Mouse (Mus musculus) ES-Bruce4 (cell line): ENCODE data around the gene Pyroxd1. TPM values are rescaled to one million over a fixed set of nuclear protein-coding genes. Genes with fewer than 3 reads are reported as not detected.
A peak's percentile ranks its signal among the peaks of the same experiment; 100 is the strongest.

Experiments
- H3K27ac ChIP-seq: 2 replicates; pipeline ENCODE4 v1.5.1; 2012; ENCODE audit warnings: low read length, inconsistent platforms; ENCODE audit not compliant: insufficient read depth
- H3K27me3 ChIP-seq: 2 replicates; pipeline ENCODE4 v1.6.1; 2012; ENCODE audit warnings: mild to moderate bottlenecking, low read length, inconsistent platforms; ENCODE audit not compliant: control insufficient read depth, poor library complexity, insufficient read depth, severe bottlenecking
- H3K36me3 ChIP-seq: 2 replicates; pipeline ENCODE4 v1.6.1; 2012; ENCODE audit warnings: inconsistent platforms, mild to moderate bottlenecking, low read length, moderate library complexity; ENCODE audit not compliant: control insufficient read depth, poor library complexity, insufficient read depth, severe bottlenecking
- H3K4me1 ChIP-seq: one replicate; pipeline ENCODE4 v1.8.1; 2011; ENCODE audit warnings: low read length; ENCODE audit not compliant: control insufficient read depth, insufficient read depth
- H3K4me3 ChIP-seq: 2 replicates; pipeline ENCODE4 v1.5.1; 2011; ENCODE audit warnings: low read depth, mild to moderate bottlenecking, low read length
- H3K9ac ChIP-seq: 2 replicates; pipeline ENCODE4 v1.6.1; 2012; ENCODE audit warnings: low read depth, mild to moderate bottlenecking, inconsistent platforms; ENCODE audit not compliant: poor library complexity, severe bottlenecking
- H3K9me3 ChIP-seq: replicated peaks from 2 replicates; pipeline ENCODE4 v1.6.1; 2012; ENCODE audit warnings: mild to moderate bottlenecking, low read length, inconsistent platforms; ENCODE audit not compliant: control insufficient read depth, poor library complexity, insufficient read depth, severe bottlenecking
- CTCF ChIP-seq: IDR thresholded peaks from one replicate; pipeline ENCODE4 v1.8.1; 2011; ENCODE audit warnings: low read depth, low read length
- EP300 ChIP-seq: IDR thresholded peaks from 2 replicates; pipeline ENCODE4 v1.6.1; 2011; ENCODE audit warnings: low read depth, low read length; ENCODE audit not compliant: insufficient read depth
- POLR2A ChIP-seq: IDR thresholded peaks from one replicate; pipeline ENCODE4 v1.8.1; 2011; ENCODE audit warnings: low read length; ENCODE audit not compliant: insufficient read depth
- polyA plus RNA-seq: library from polyadenylated mRNA; stranded (reverse); fragments of >200 nt; gene quantifications from 2 replicates; pipeline ENCODE4 v1.2.4, GENCODE M21; 2011; ENCODE audit warnings: low read depth; ENCODE audit not compliant: missing spikeins, insufficient read depth, insufficient read length

Gene Pyroxd1
- polyA plus RNA-seq: 9.9 and 11.0 TPM in 2 replicates

DNA sequence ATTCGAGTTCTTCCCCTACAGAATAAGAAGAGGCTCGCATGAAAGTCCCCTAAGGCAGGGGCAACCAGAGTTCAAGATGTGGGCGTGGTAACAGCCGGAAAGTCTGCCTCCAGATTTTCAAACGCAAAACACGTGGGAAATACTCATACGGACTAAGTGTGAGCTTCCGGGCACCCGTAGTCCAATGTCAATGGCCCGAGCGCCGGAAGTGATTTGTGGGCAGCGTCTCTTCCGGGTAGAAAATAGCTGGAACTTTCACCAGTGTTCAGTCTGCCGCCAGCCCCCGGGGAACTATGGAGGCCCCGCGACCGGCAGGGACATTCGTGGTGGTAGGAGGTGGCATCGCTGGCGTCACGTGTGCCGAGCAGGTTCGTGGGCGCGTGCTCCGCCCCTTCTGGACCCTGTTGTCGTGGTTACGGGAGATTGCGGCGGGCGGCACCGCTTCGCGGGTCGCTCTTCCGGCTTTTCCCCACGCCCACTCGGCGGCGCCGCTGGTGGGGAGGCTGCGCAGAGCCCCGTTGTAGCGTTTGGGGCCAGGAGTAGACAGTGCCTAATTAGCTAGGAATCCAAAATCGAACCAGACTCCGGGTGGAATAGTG lies at the start of gene Pyroxd1:
Gene Pyroxd1, plus strand, starts transcription at position 215 of the 599 bp plus-strand sequence.
- Histone ChIP-seq H3K36me3 (no peaks in the 10 kb centered on the region), H3K27me3 (no peaks in the 10 kb centered on the region), H3K4me1 (no peaks in the 10 kb centered on the region), H3K4me3 (peak within 1 kb of the TSS; percentile 82), H3K9ac (peak within 1 kb of the TSS; percentile 35), H3K9me3 (no peaks in the 10 kb centered on the region), H3K27ac (no peak within 1 kb of the TSS)
- TF ChIP-seq EP300 (no peak), CTCF (no peak), POLR2A (no peak)

DNA sequence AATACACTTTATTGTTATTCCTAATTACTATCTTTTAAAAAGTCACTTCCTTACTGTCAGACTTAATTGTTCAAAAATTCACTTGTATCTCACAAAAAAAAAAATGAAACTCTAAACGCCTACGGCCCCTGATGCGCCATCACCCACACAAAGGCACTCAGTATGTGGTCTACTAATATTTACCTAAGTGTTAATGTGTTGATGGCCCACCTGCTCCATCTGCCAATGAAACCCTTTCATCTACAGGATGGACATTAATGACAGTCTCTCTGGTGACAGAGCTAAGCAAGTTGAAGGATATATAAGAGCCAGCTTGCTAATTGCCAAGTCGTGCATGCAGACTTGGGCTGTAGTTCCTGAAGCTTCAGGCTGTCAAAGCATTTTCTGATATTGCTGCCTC lies 47.4 kb upstream of the Pyroxd1 start, which contains the start of gene Iapp:
Gene Iapp, plus strand, starts transcription at position 326 of the 400 bp plus-strand sequence.
- no peaks in the 10 kb centered on the region for H3K4me1 ChIP-seq
- no peak within 1 kb of the TSS for H3K9ac ChIP-seq
- no peak for TF ChIP-seq EP300
- TF ChIP-seq POLR2A: no peak
- TF ChIP-seq CTCF: no peak
- no peaks in the 10 kb centered on the region for H3K27me3 ChIP-seq
- no peaks in the 10 kb centered on the region for H3K9me3 ChIP-seq
- H3K36me3 ChIP-seq: no peaks in the 10 kb centered on the region
- H3K27ac ChIP-seq: no peak within 1 kb of the TSS
- no peak within 1 kb of the TSS for H3K4me3 ChIP-seq

GRCm38 (mm10) chr6:142305076-142305475 lies 40.4 kb upstream of the Pyroxd1 start:
- H3K27ac ChIP-seq: no peak overlapping the region
- no peaks in the 10 kb centered on the region for H3K4me1 ChIP-seq
- H3K4me3 ChIP-seq: no peak overlapping the region
- H3K9ac ChIP-seq: no peak overlapping the region
- no peaks in the 10 kb centered on the region for H3K9me3 ChIP-seq
- H3K27me3 ChIP-seq: no peaks in the 10 kb centered on the region
- no peaks in the 10 kb centered on the region for H3K36me3 ChIP-seq
- no peak for TF ChIP-seq CTCF
- no peak for TF ChIP-seq EP300
- TF ChIP-seq POLR2A: no peak

- H3K27me3 ChIP-seq: no peaks in the 10 kb centered on the region
- H3K4me3 ChIP-seq: no peak overlapping the region
- H3K9me3 ChIP-seq: no peaks in the 10 kb centered on the region; the same call in 1 of the 2 replicates
- H3K36me3 ChIP-seq: no peaks in the 10 kb centered on the region
- H3K4me1 ChIP-seq: no peaks in the 10 kb centered on the region
- no peak overlapping the region for H3K9ac ChIP-seq
- TF ChIP-seq CTCF: no peak
- no peak for TF ChIP-seq POLR2A
- TF ChIP-seq EP300: no peak
- no peak overlapping the region for H3K27ac ChIP-seq
Observed at GRCm38 (mm10) chr6:142314285-142314684, 31.2 kb upstream of the Pyroxd1 start.

DNA sequence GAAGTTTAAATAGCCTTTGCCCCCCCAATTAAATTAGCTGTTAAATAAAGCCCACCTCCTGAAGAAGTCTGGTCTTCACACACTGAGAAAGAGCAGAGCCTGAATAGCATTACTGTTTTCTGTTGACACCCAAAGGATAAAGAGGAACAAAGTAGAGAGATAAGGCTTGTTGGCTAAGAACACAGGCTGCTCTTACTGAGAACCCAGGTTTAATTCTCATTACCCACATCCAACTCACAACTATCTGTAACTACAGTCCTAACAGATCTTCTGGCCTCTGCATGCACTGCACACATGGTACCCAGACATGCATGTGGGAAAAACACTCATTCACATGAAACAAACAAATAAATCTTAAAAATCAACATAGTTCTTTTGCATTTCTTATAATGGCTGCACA lies 28.3 kb upstream of the Pyroxd1 start:
- H3K36me3 ChIP-seq: no peaks in the 10 kb centered on the region

GRCm38 (mm10) chr6:142322881-142323280 lies 22.6 kb upstream of the Pyroxd1 start, which contains the start of gene Slco1a5:
TSS of gene Slco1a5 (minus strand) at chr6:142322981.
- Histone ChIP-seq H3K4me3 (no peak within 1 kb of the TSS), H3K36me3 (no peaks in the 10 kb centered on the region), H3K27ac (no peak within 1 kb of the TSS), H3K27me3 (no peaks in the 10 kb centered on the region), H3K4me1 (peaks cover 3% of the 10 kb centered on the region), H3K9me3 (no peaks in the 10 kb centered on the region; the same call in 1 of the 2 replicates), H3K9ac (no peak within 1 kb of the TSS)
- TF ChIP-seq CTCF (no peak), POLR2A (no peak), EP300 (no peak)

More for the DNA sequence above, 28.3 kb upstream of the Pyroxd1 start:
- H3K27ac ChIP-seq: no peak overlapping the region
- H3K9ac ChIP-seq: no peak overlapping the region
- no peaks in the 10 kb centered on the region for H3K4me1 ChIP-seq
- no peak for TF ChIP-seq CTCF
- no peak for TF ChIP-seq POLR2A
- TF ChIP-seq EP300: no peak
- no peak overlapping the region for H3K4me3 ChIP-seq
- no peaks in the 10 kb centered on the region; the same call in 1 of the 2 replicates for H3K9me3 ChIP-seq
- no peaks in the 10 kb centered on the region for H3K27me3 ChIP-seq
